Mouse (Mus musculus) C2C12 (cell line): ENCODE data around the gene Klk1b5. TPM values are rescaled to one million over a fixed set of nuclear protein-coding genes. Genes with fewer than 3 reads are reported as not detected.
"Not testable (repeated sequence)": the region's sequence is repeated elsewhere in the genome, so short reads cannot be mapped to it uniquely, and the experiment has no call there.

Experiments used
- H3K27me3 ChIP-seq: one replicate; pipeline ENCODE4 v1.6.1; 2011; ENCODE audit not compliant: control insufficient read depth, insufficient read depth, insufficient read length
- H3K36me3 ChIP-seq: one replicate; pipeline ENCODE4 v1.6.1; 2011; ENCODE audit not compliant: control insufficient read depth, insufficient read depth
- H3K4me3 ChIP-seq: one replicate; pipeline ENCODE4 v1.5.1; 2011; ENCODE audit warnings: mild to moderate bottlenecking, control low read depth; ENCODE audit not compliant: poor library complexity, insufficient read depth, severe bottlenecking
- H3K79me2 ChIP-seq: one replicate; pipeline ENCODE4 v1.6.1; 2011; ENCODE audit not compliant: control insufficient read depth, insufficient read depth
- H3K79me3 ChIP-seq: one replicate; pipeline ENCODE4 v1.6.1; 2011; ENCODE audit warnings: low read depth, control low read depth
- H3ac ChIP-seq: one replicate; pipeline ENCODE3; 2011; ENCODE audit warnings: low read depth; ENCODE audit not compliant: control insufficient read depth, insufficient read length
- CEBPB ChIP-seq: IDR thresholded peaks from one replicate; pipeline ENCODE4 v1.6.1; 2011; ENCODE audit warnings: low read depth, mild to moderate bottlenecking, control low read depth, moderate library complexity
- CTCF ChIP-seq: IDR thresholded peaks from one replicate; pipeline ENCODE4 v1.5.1; 2011; ENCODE audit not compliant: control insufficient read depth, insufficient read depth, insufficient read length
- FOSL1 ChIP-seq: IDR thresholded peaks from one replicate; pipeline ENCODE4 v1.8.0; 2011; ENCODE audit warnings: mild to moderate bottlenecking, low read length; ENCODE audit not compliant: poor library complexity, insufficient read depth, severe bottlenecking
- MAX ChIP-seq: IDR thresholded peaks from one replicate; pipeline ENCODE4 v1.6.1; 2011; ENCODE audit warnings: mild to moderate bottlenecking, control low read depth
- MYOD1 ChIP-seq: IDR thresholded peaks from one replicate; pipeline ENCODE4 v1.6.1; 2011; ENCODE audit warnings: low read depth; ENCODE audit not compliant: control insufficient read depth, insufficient read length
- MYOG ChIP-seq: IDR thresholded peaks from one replicate; pipeline ENCODE4 v1.6.1; 2011; ENCODE audit not compliant: control insufficient read depth, insufficient read length; ENCODE audit errors: extremely low read depth
- USF1 ChIP-seq: IDR thresholded peaks from one replicate; pipeline ENCODE4 v1.6.1; 2011; ENCODE audit warnings: low read depth, mild to moderate bottlenecking, control low read depth, moderate library complexity
- polyA plus RNA-seq: library from polyadenylated mRNA; unstranded; fragments of >200 nt; fragmentation: generic; extraction: Trizol; gene quantifications from one replicate; pipeline ENCODE4 v1.2.1, GENCODE M21; 2012; ENCODE audit warnings: missing spikeins

Klk1b5 gene
- polyA plus RNA-seq, 1 experiment, result not detected

- no peak overlapping the region for H3K4me3 ChIP-seq
- TF ChIP-seq FOSL1 (no peak), CEBPB (no peak), CTCF (no peak), MYOD1 (no peak), MAX (no peak), MYOG (no peak)
- H3K79me3 ChIP-seq, result no peaks in the 10 kb centered on the region
Measured at GRCm38 (mm10) chr7:44208307-44208706, 7.4 kb upstream of the Klk1b5 start.

GRCm38 (mm10) chr7:44221601-44222000, 5.9 kb downstream of the Klk1b5 start:
- not testable (repeated sequence) for H3ac ChIP-seq, H3K36me3 ChIP-seq, H3K79me3 ChIP-seq, H3K79me2 ChIP-seq, H3K27me3 ChIP-seq, H3K4me3 ChIP-seq

More at GRCm38 (mm10) chr7:44208307-44208706, 7.4 kb upstream of the Klk1b5 start:
- H3K27me3 ChIP-seq, result no peaks in the 10 kb centered on the region
- H3ac ChIP-seq, result no peak overlapping the region
- no peaks in the 10 kb centered on the region for H3K36me3 ChIP-seq
- no peaks in the 10 kb centered on the region for H3K79me2 ChIP-seq

GRCm38 (mm10) chr7:44222335-44222734, 6.6 kb downstream of the Klk1b5 start:
- H3K79me3 ChIP-seq, H3K79me2 ChIP-seq, H3K27me3 ChIP-seq: not testable (repeated sequence)

GRCm38 (mm10) chr7:44225076-44225475, 9.3 kb downstream of the Klk1b5 start, which contains the start of gene Klk1:
Gene Klk1 (plus strand): TSS chr7:44225360.
- TF ChIP-seq MAX, result no peak
- no peak for TF ChIP-seq MYOG
- no peak for TF ChIP-seq USF1
- no peak for TF ChIP-seq MYOD1

More at GRCm38 (mm10) chr7:44222335-44222734, 6.6 kb downstream of the Klk1b5 start:
- not testable (repeated sequence) for H3ac ChIP-seq, H3K36me3 ChIP-seq, H3K4me3 ChIP-seq

GRCm38 (mm10) chr7:44235909-44236308, 20.2 kb downstream of the Klk1b5 start, which contains the start of gene Gm36864:
Gene Gm36864 (plus strand): TSS chr7:44236177.
- no peaks in the 10 kb centered on the region for H3K79me3 ChIP-seq
- peaks cover 27% of the 10 kb centered on the region for H3K27me3 ChIP-seq
- TF ChIP-seq MYOD1 (no peak), USF1 (no peak), FOSL1 (no peak), MAX (no peak), CEBPB (no peak), CTCF (no peak), MYOG (no peak)
- no peaks in the 10 kb centered on the region for H3K79me2 ChIP-seq
- no peaks in the 10 kb centered on the region for H3K36me3 ChIP-seq
- H3ac ChIP-seq, result no peak within 1 kb of the TSS
- H3K4me3 ChIP-seq, result no peak within 1 kb of the TSS

More at GRCm38 (mm10) chr7:44225076-44225475, 9.3 kb downstream of the Klk1b5 start, which contains the start of gene Klk1:
- no peaks in the 10 kb centered on the region for H3K79me2 ChIP-seq
- H3K27me3 ChIP-seq, result peaks cover 26% of the 10 kb centered on the region
- H3K36me3 ChIP-seq, result no peaks in the 10 kb centered on the region
- no peaks in the 10 kb centered on the region for H3K79me3 ChIP-seq
- no peak within 1 kb of the TSS for H3K4me3 ChIP-seq
- no peak within 1 kb of the TSS for H3ac ChIP-seq

- H3K4me3 ChIP-seq, result no peak overlapping the region
- H3K27me3 ChIP-seq, result peaks cover 23% of the 10 kb centered on the region
- TF ChIP-seq CTCF (no peak), MYOD1 (no peak)
- no peaks in the 10 kb centered on the region for H3K79me3 ChIP-seq
- H3ac ChIP-seq, result no peak overlapping the region
- H3K79me2 ChIP-seq, result no peaks in the 10 kb centered on the region
- H3K36me3 ChIP-seq, result no peaks in the 10 kb centered on the region
Measured at GRCm38 (mm10) chr7:44239913-44240312, 24.2 kb downstream of the Klk1b5 start.

- no peak overlapping the region for H3ac ChIP-seq
- no peaks in the 10 kb centered on the region for H3K79me3 ChIP-seq
- no peaks in the 10 kb centered on the region for H3K36me3 ChIP-seq
- TF ChIP-seq MAX (no peak), CEBPB (no peak), FOSL1 (no peak), MYOD1 (no peak)
- H3K4me3 ChIP-seq, result no peak overlapping the region
- H3K27me3 ChIP-seq, result peaks cover 21% of the 10 kb centered on the region
- H3K79me2 ChIP-seq, result peaks cover 4% of the 10 kb centered on the region
Measured at GRCm38 (mm10) chr7:44240712-44241111, 25.0 kb downstream of the Klk1b5 start.
